Mouse (Mus musculus) embryonic facial prominence, embryonic 15.5 days (tissue): Measurements from ENCODE around the gene Pde11a. TPM values are rescaled to one million over a fixed set of nuclear protein-coding genes. Genes with fewer than 3 reads are reported as not detected.

Source experiments
- ATAC-seq: fragments of 200-750 bp; cut with Nextera tagmentation; 2 replicates; pipeline ENCODE4 v1.8.0; 2017; ENCODE audit warnings: low read depth, moderate TSS enrichment; ENCODE audit not compliant: insufficient number of reproducible peaks, low FRiP score, low TSS enrichment
- H3K27ac ChIP-seq: fragments of 300-500 bp; sonication (generic); replicated peaks from 2 replicates; pipeline ENCODE4 v1.5.1; 2015; ENCODE audit warnings: mild to moderate bottlenecking, inconsistent platforms
- H3K27me3 ChIP-seq: fragments of 300-500 bp; sonication (generic); 2 replicates; pipeline ENCODE4 v1.6.1; 2015; ENCODE audit warnings: inconsistent platforms
- H3K36me3 ChIP-seq: fragments of 300-500 bp; sonication (generic); 2 replicates; pipeline ENCODE4 v1.6.1; 2015; ENCODE audit warnings: mild to moderate bottlenecking, inconsistent platforms
- H3K4me1 ChIP-seq: fragments of 300-500 bp; sonication (generic); 2 replicates; pipeline ENCODE4 v1.6.1; 2015; ENCODE audit warnings: inconsistent platforms
- H3K4me2 ChIP-seq: fragments of 300-500 bp; sonication (generic); replicated peaks from 2 replicates; pipeline ENCODE4 v1.6.1; 2015; ENCODE audit warnings: mild to moderate bottlenecking, inconsistent platforms
- H3K4me3 ChIP-seq: fragments of 300-500 bp; sonication (generic); replicated peaks from 2 replicates; pipeline ENCODE4 v1.5.1; 2015; ENCODE audit warnings: mild to moderate bottlenecking, inconsistent platforms
- H3K9ac ChIP-seq: fragments of 300-500 bp; sonication (generic); 2 replicates; pipeline ENCODE4 v1.6.1; 2015; ENCODE audit warnings: inconsistent platforms
- H3K9me3 ChIP-seq: fragments of 300-500 bp; sonication (generic); replicated peaks from 2 replicates; pipeline ENCODE4 v1.6.1; 2016; ENCODE audit warnings: inconsistent platforms
- WGBS: fragments of 180-500 bp; shearing (Covaris S2); methylation state at CpG from one replicate; pipeline ENCODE4 v1.1.7; 2015; 5-methylcytosine and 5-hydroxymethylcytosine counted together
- polyA plus RNA-seq: library from polyadenylated mRNA; unstranded; fragments of >200 nt; fragmentation: Nextera tagmentation; extraction: Ambion mirVana; gene quantifications from 2 replicates; pipeline ENCODE4 v1.2.1, GENCODE M21; 2015

Pde11a gene
- polyA plus RNA-seq, 1 experiment from 2014 or later: 0.41 TPM

- Histone ChIP-seq H3K36me3 (no peaks in the 10 kb centered on the region), H3K27me3 (no peaks in the 10 kb centered on the region), H3K4me3 (no peak overlapping the region), H3K9me3 (no peaks in the 10 kb centered on the region), H3K27ac (no peak overlapping the region), H3K4me1 (no peaks in the 10 kb centered on the region), H3K9ac (no peak overlapping the region), H3K4me2 (no peak overlapping the region)
- ATAC-seq: no peak
- WGBS: 68% methylated on average over 5 of the region's 5 CpGs
Observed at GRCm38 (mm10) chr2:76088413-76088812, 250.2 kb downstream of the Pde11a start.

GRCm38 (mm10) chr2:76087170-76087569 lies 251.4 kb downstream of the Pde11a start:
- H3K27ac ChIP-seq: no peak overlapping the region
- no peak overlapping the region for H3K4me3 ChIP-seq
- H3K4me1 ChIP-seq: no peaks in the 10 kb centered on the region
- H3K36me3 ChIP-seq: no peaks in the 10 kb centered on the region
- H3K4me2 ChIP-seq: no peak overlapping the region
- no peak overlapping the region for H3K9ac ChIP-seq
- no peak for ATAC-seq
- no peaks in the 10 kb centered on the region for H3K27me3 ChIP-seq
- 36% methylated on average over 3 of the region's 3 CpGs for WGBS
- H3K9me3 ChIP-seq: no peaks in the 10 kb centered on the region

GRCm38 (mm10) chr2:76084982-76085381 lies 253.6 kb downstream of the Pde11a start:
- Histone ChIP-seq H3K4me1 (no peaks in the 10 kb centered on the region), H3K36me3 (no peaks in the 10 kb centered on the region), H3K4me2 (no peak overlapping the region), H3K9ac (no peak overlapping the region), H3K9me3 (no peaks in the 10 kb centered on the region), H3K4me3 (no peak overlapping the region), H3K27ac (no peak overlapping the region), H3K27me3 (no peaks in the 10 kb centered on the region)
- 86% methylated on average over 4 of the region's 4 CpGs for WGBS
- ATAC-seq: no peak

GRCm38 (mm10) chr2:76083901-76084300 lies 254.7 kb downstream of the Pde11a start:
- no peaks in the 10 kb centered on the region for H3K9me3 ChIP-seq
- H3K9ac ChIP-seq: no peak overlapping the region
- ATAC-seq: no peak
- no peaks in the 10 kb centered on the region for H3K36me3 ChIP-seq
- H3K27ac ChIP-seq: no peak overlapping the region
- H3K27me3 ChIP-seq: no peaks in the 10 kb centered on the region
- H3K4me3 ChIP-seq: no peak overlapping the region
- H3K4me2 ChIP-seq: no peak overlapping the region
- 80% methylated on average over 3 of the region's 3 CpGs for WGBS
- no peaks in the 10 kb centered on the region for H3K4me1 ChIP-seq

GRCm38 (mm10) chr2:76083396-76083795 lies 255.2 kb downstream of the Pde11a start:
- ATAC-seq: no peak

GRCm38 (mm10) chr2:76081991-76082390 lies 256.6 kb downstream of the Pde11a start:
- Histone ChIP-seq H3K4me1 (no peaks in the 10 kb centered on the region), H3K9me3 (no peaks in the 10 kb centered on the region), H3K27ac (no peak overlapping the region), H3K36me3 (no peaks in the 10 kb centered on the region), H3K4me3 (no peak overlapping the region), H3K27me3 (no peaks in the 10 kb centered on the region), H3K9ac (no peak overlapping the region), H3K4me2 (no peak overlapping the region)
- 74% methylated on average over 5 of the region's 5 CpGs for WGBS
- no peak for ATAC-seq

More at GRCm38 (mm10) chr2:76083396-76083795, 255.2 kb downstream of the Pde11a start:
- H3K4me2 ChIP-seq: no peak overlapping the region
- H3K9me3 ChIP-seq: no peaks in the 10 kb centered on the region
- no peaks in the 10 kb centered on the region for H3K4me1 ChIP-seq
- H3K9ac ChIP-seq: no peak overlapping the region
- H3K4me3 ChIP-seq: no peak overlapping the region
- no peaks in the 10 kb centered on the region for H3K36me3 ChIP-seq
- no peak overlapping the region for H3K27ac ChIP-seq
- 84% methylated on average over 2 of the region's 2 CpGs for WGBS
- H3K27me3 ChIP-seq: no peaks in the 10 kb centered on the region

GRCm38 (mm10) chr2:76080549-76080948 lies 258.0 kb downstream of the Pde11a start:
- Histone ChIP-seq H3K27ac (no peak overlapping the region), H3K9me3 (no peaks in the 10 kb centered on the region), H3K9ac (no peak overlapping the region), H3K4me1 (no peaks in the 10 kb centered on the region), H3K27me3 (no peaks in the 10 kb centered on the region), H3K4me3 (no peak overlapping the region), H3K36me3 (no peaks in the 10 kb centered on the region), H3K4me2 (no peak overlapping the region)
- ATAC-seq: no peak
- WGBS: 83% methylated on average over 3 of the region's 3 CpGs

GRCm38 (mm10) chr2:76076838-76077237 lies 261.7 kb downstream of the Pde11a start:
- Histone ChIP-seq H3K4me3 (no peak overlapping the region), H3K36me3 (no peaks in the 10 kb centered on the region), H3K27ac (no peak overlapping the region), H3K4me2 (no peak overlapping the region), H3K9ac (no peak overlapping the region), H3K27me3 (no peaks in the 10 kb centered on the region), H3K4me1 (0 out of 2 replicates have a peak, but pooled peaks cover 5% of the 10 kb centered on the region), H3K9me3 (no peaks in the 10 kb centered on the region)
- ATAC-seq: no peak; the same call in 1 of the 2 replicates
- WGBS: 46% methylated on average over 2 of the region's 2 CpGs

GRCm38 (mm10) chr2:76076047-76076446 lies 262.5 kb downstream of the Pde11a start:
- no peak for ATAC-seq
- H3K36me3 ChIP-seq: no peaks in the 10 kb centered on the region
- H3K4me1 ChIP-seq: 0 out of 2 replicates have a peak, but pooled peaks cover 5% of the 10 kb centered on the region
- H3K4me2 ChIP-seq: no peak overlapping the region
- no peak overlapping the region for H3K27ac ChIP-seq
- H3K9me3 ChIP-seq: no peaks in the 10 kb centered on the region
- H3K9ac ChIP-seq: no peak overlapping the region
- WGBS: 92% methylated on average over 4 of the region's 4 CpGs
- H3K27me3 ChIP-seq: no peaks in the 10 kb centered on the region
- no peak overlapping the region for H3K4me3 ChIP-seq

GRCm38 (mm10) chr2:76073079-76073478 lies 265.5 kb downstream of the Pde11a start:
- H3K4me1 ChIP-seq: 0 out of 2 replicates have a peak, but pooled peaks cover 5% of the 10 kb centered on the region
- H3K27ac ChIP-seq: no peak overlapping the region
- no peaks in the 10 kb centered on the region for H3K36me3 ChIP-seq
- no peaks in the 10 kb centered on the region for H3K9me3 ChIP-seq
- H3K4me2 ChIP-seq: no peak overlapping the region
- no peak overlapping the region for H3K4me3 ChIP-seq
- no peaks in the 10 kb centered on the region for H3K27me3 ChIP-seq
- no peak overlapping the region for H3K9ac ChIP-seq
- ATAC-seq: no peak
- 46% methylated on average over 6 of the region's 6 CpGs for WGBS

- Histone ChIP-seq H3K9me3 (no peaks in the 10 kb centered on the region), H3K9ac (no peak overlapping the region), H3K27ac (peak overlapping the region; percentile 72), H3K4me2 (peak overlapping the region; percentile 52), H3K4me3 (peak overlapping the region; percentile 46), H3K36me3 (no peaks in the 10 kb centered on the region), H3K4me1 (0 out of 2 replicates have a peak, but pooled peaks cover 5% of the 10 kb centered on the region), H3K27me3 (no peaks in the 10 kb centered on the region)
- peak; percentile 92 for ATAC-seq
- WGBS: under 1% methylated on average over 19 of the region's 19 CpGs
Observed at GRCm38 (mm10) chr2:76070432-76071306, 267.9 kb downstream of the Pde11a start.
